Mouse (Mus musculus) bone marrow macrophage, adult 2 months (primary cell): Measurements from ENCODE around the gene Asb18. TPM values are rescaled to one million over a fixed set of nuclear protein-coding genes. Genes with fewer than 3 reads are reported as not detected.

Source experiments
- H3K27ac ChIP-seq: 2 replicates; pipeline ENCODE4 v1.5.1; 2012; ENCODE audit warnings: low read depth, low read length; ENCODE audit not compliant: insufficient read depth
- H3K4me1 ChIP-seq: 2 replicates; pipeline ENCODE4 v1.6.1; 2012; ENCODE audit warnings: low read length; ENCODE audit not compliant: control insufficient read depth, insufficient read depth
- H3K4me3 ChIP-seq: 2 replicates; pipeline ENCODE4 v1.5.1; 2012; ENCODE audit warnings: mild to moderate bottlenecking, low read length, moderate library complexity; ENCODE audit not compliant: insufficient read depth
- CTCF ChIP-seq: IDR thresholded peaks from 2 replicates; pipeline ENCODE4 v1.5.1; 2012; ENCODE audit warnings: low read depth, mild to moderate bottlenecking, low read length, moderate library complexity
- POLR2A ChIP-seq: IDR thresholded peaks from 2 replicates; pipeline ENCODE4 v1.6.1; 2012; ENCODE audit warnings: mild to moderate bottlenecking, low read depth, low read length, borderline replicate concordance
- polyA plus RNA-seq: library from polyadenylated mRNA; stranded (reverse); fragments of >200 nt; gene quantifications from 2 replicates; pipeline ENCODE4 v1.2.4, GENCODE M21; 2012; ENCODE audit not compliant: missing spikeins, insufficient read depth, insufficient read length

The Asb18 gene
- polyA plus RNA-seq, 1 experiment, result not detected

GRCm38 (mm10) chr1:90012850-90013249 lies 1.6 kb downstream of the Asb18 start:
- TF ChIP-seq CTCF (no peak), POLR2A (no peak)

GRCm38 (mm10) chr1:90012168-90012567 lies 2.3 kb downstream of the Asb18 start:
- Histone ChIP-seq H3K4me3 (no peak overlapping the region), H3K27ac (no peak overlapping the region), H3K4me1 (no peaks in the 10 kb centered on the region)
- no peak for TF ChIP-seq CTCF
- TF ChIP-seq POLR2A, result no peak

More at GRCm38 (mm10) chr1:90012850-90013249, 1.6 kb downstream of the Asb18 start:
- Histone ChIP-seq H3K4me1 (no peaks in the 10 kb centered on the region), H3K27ac (no peak overlapping the region), H3K4me3 (no peak overlapping the region)

GRCm38 (mm10) chr1:90010077-90010476 lies 4.4 kb downstream of the Asb18 start:
- Histone ChIP-seq H3K4me1 (no peaks in the 10 kb centered on the region), H3K27ac (no peak overlapping the region), H3K4me3 (no peak overlapping the region)
- TF ChIP-seq POLR2A (no peak), CTCF (no peak)

GRCm38 (mm10) chr1:90009188-90009587 lies 5.3 kb downstream of the Asb18 start:
- Histone ChIP-seq H3K4me1 (no peaks in the 10 kb centered on the region), H3K27ac (no peak overlapping the region), H3K4me3 (no peak overlapping the region)
- TF ChIP-seq CTCF, result no peak
- no peak for TF ChIP-seq POLR2A

GRCm38 (mm10) chr1:90006666-90007065 lies 7.8 kb downstream of the Asb18 start:
- H3K27ac ChIP-seq, result no peak overlapping the region
- TF ChIP-seq CTCF, result no peak
- no peak for TF ChIP-seq POLR2A
- H3K4me1 ChIP-seq, result no peaks in the 10 kb centered on the region
- no peak overlapping the region for H3K4me3 ChIP-seq

GRCm38 (mm10) chr1:90000981-90001380 lies 13.5 kb downstream of the Asb18 start:
- no peak for TF ChIP-seq POLR2A
- Histone ChIP-seq H3K27ac (no peak overlapping the region), H3K4me3 (no peak overlapping the region), H3K4me1 (no peaks in the 10 kb centered on the region)

GRCm38 (mm10) chr1:89999858-90000257 lies 14.6 kb downstream of the Asb18 start:
- no peaks in the 10 kb centered on the region for H3K4me1 ChIP-seq
- TF ChIP-seq POLR2A (no peak), CTCF (no peak)
- no peak overlapping the region for H3K27ac ChIP-seq
- H3K4me3 ChIP-seq, result no peak overlapping the region

GRCm38 (mm10) chr1:89998696-89999095 lies 15.8 kb downstream of the Asb18 start:
- TF ChIP-seq CTCF, result no peak
- no peak for TF ChIP-seq POLR2A
- no peak overlapping the region for H3K27ac ChIP-seq
- no peaks in the 10 kb centered on the region for H3K4me1 ChIP-seq
- H3K4me3 ChIP-seq, result no peak overlapping the region

GRCm38 (mm10) chr1:89998076-89998475 lies 16.4 kb downstream of the Asb18 start:
- Histone ChIP-seq H3K4me1 (no peaks in the 10 kb centered on the region), H3K4me3 (no peak overlapping the region), H3K27ac (no peak overlapping the region)
- no peak for TF ChIP-seq CTCF
- TF ChIP-seq POLR2A, result no peak

- Histone ChIP-seq H3K27ac (no peak overlapping the region), H3K4me3 (no peak overlapping the region), H3K4me1 (no peaks in the 10 kb centered on the region)
- TF ChIP-seq CTCF, result no peak
- no peak for TF ChIP-seq POLR2A
These were observed 22.2 kb downstream of the Asb18 start for GRCm38 (mm10) chr1:89992256-89992655.

- TF ChIP-seq POLR2A (no peak), CTCF (no peak)
- no peak overlapping the region for H3K4me3 ChIP-seq
- no peaks in the 10 kb centered on the region for H3K4me1 ChIP-seq
- no peak overlapping the region for H3K27ac ChIP-seq
These were observed 37.2 kb downstream of the Asb18 start for GRCm38 (mm10) chr1:89977261-89977660.
